Mouse (Mus musculus): ENCODE measurements around the gene Sgms1. TPM values are rescaled to one million over a fixed set of nuclear protein-coding genes. Genes with fewer than 3 reads are reported as not detected.

The Sgms1 gene
- polyA plus RNA-seq, 1 experiment from 2014 or later: 43.3 TPM

DNA sequence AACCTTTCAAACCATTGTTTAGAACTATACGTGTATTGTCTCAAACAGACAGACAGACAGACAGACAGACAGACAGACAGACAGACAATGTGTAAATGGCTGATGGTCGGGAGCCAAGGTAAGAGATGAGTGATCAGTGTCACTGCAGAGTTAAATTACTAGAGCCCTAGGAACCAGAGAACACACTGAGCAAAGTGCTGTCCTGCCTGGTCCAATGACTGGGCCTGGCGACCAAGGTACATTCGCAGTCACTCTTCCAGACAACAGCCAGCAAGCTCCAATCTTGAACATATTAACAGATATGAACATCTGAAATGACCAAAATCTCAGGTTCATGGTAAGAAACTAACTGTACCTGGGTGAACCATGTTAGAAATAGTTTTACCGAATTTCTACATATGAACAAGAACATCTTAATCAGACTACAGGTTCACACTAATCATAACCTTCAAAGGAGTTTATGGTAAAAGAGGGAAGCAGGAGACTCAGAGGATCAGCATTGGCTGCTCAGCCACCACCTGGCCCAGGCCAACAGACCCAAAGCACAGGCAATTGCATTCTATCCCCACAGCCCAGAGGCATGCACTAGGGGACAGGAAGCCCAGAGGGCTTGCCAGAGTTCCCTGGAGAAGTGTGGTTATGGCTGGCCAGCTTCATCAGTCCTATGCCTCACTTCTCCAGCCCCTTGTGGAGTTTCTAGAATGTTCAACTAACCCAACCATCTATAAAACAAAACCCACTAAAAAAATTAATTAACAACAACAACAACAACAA, 104.6 kb downstream of the Sgms1 start:
- no peaks in the 10 kb centered on the region for H3K36me3 ChIP-seq
- 0 out of 2 replicates have a peak, but pooled peaks cover 2% of the 10 kb centered on the region for H3K4me1 ChIP-seq
- no peaks in the 10 kb centered on the region for H3K27me3 ChIP-seq (replicated peaks)
- ATAC-seq (ENCODE audit: insufficient read depth, low FRiP score, low read depth): no peak
- H3K9ac ChIP-seq: no peak overlapping the region
- no peak overlapping the region for H3K27ac ChIP-seq
- no peak overlapping the region for H3K4me2 ChIP-seq
- 87% methylated on average over 5 of the region's 5 CpGs for WGBS
- H3K9me3 ChIP-seq: no peaks in the 10 kb centered on the region
- no peak overlapping the region for H3K4me3 ChIP-seq (replicated peaks)

DNA sequence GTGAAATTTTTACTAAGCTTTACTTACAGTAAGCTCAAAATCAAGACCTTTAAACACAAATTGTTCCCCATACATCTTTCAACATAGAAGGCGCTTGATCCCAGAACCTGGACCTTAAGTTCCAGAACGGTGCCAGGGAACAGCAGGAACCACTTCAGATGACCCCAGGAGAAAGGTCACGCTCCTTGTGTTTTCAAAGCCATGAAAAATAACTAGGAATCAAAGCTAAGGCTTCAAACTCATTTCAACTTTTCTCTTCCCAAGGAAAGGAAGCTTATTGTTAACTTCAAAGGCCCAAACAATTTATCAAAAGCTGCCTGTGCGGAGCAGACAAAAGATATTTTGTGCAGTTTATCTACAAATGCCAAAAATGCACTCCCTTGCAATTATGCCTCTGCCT, 107.6 kb downstream of the Sgms1 start:
- no peak for ATAC-seq (ENCODE audit: insufficient read depth, low FRiP score, low read depth)
- no peak overlapping the region for H3K9ac ChIP-seq
- H3K27ac ChIP-seq: no peak overlapping the region
- H3K27me3 ChIP-seq (replicated peaks): no peaks in the 10 kb centered on the region
- H3K9me3 ChIP-seq: no peaks in the 10 kb centered on the region
- H3K36me3 ChIP-seq: no peaks in the 10 kb centered on the region; the same call in 1 of the 2 replicates
- H3K4me2 ChIP-seq: no peak overlapping the region
- H3K4me1 ChIP-seq: 0 out of 2 replicates have a peak, but pooled peaks cover 2% of the 10 kb centered on the region
- WGBS: 66% methylated on average over 4 of the region's 4 CpGs
- no peak overlapping the region for H3K4me3 ChIP-seq (replicated peaks)

DNA sequence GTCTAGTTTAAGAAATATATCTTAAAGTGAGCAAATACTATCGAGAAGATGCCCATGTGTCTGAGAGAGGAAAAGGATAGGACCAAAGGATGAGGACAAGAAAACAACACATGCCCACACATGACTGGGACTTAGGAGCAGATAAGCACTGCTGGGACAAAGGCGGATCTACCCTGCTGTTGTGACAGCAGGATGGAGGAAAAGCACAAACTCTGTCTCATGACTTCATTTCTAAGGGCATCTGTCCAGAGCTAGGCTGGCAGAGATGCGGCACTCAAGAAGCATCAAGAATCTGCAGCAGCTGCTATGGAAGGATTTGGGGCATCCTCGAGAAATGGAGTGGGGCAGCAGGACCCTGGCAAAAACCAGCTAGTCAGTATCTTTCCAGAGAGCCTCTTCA, 109.1 kb downstream of the Sgms1 start:
- Histone ChIP-seq H3K9ac (no peak overlapping the region), H3K36me3 (no peaks in the 10 kb centered on the region; the same call in 1 of the 2 replicates), H3K27me3 (replicated peaks) (no peaks in the 10 kb centered on the region), H3K27ac (no peak overlapping the region), H3K4me3 (replicated peaks) (no peak overlapping the region), H3K4me1 (0 out of 2 replicates have a peak, but pooled peaks cover 8% of the 10 kb centered on the region), H3K4me2 (no peak overlapping the region), H3K9me3 (no peaks in the 10 kb centered on the region)
- WGBS: 79% methylated on average over 4 of the region's 4 CpGs
- ATAC-seq (ENCODE audit: insufficient read depth, low FRiP score, low read depth): no peak

DNA sequence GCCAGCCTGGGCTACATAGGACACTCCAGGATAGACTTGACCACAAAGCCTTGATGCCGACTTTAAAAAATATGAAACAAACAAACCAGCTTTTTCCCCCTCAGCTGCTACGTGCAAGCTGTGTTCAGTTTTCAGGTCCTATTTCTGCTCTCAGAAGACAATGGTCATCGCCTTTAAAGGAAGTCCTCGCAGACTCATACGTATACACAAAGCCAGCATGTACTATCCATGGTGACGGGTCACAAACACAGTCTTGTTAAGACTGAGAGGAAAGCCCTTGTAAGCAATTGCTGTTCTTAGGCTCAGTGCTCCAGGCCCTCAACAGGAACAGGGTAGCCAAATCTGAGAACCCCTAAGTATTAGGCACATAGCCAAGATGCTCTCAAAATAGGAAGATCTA, 110.1 kb downstream of the Sgms1 start:
- no peak overlapping the region for H3K9ac ChIP-seq
- 85% methylated on average over 6 of the region's 6 CpGs for WGBS
- H3K4me3 ChIP-seq (replicated peaks): no peak overlapping the region
- H3K4me2 ChIP-seq: no peak overlapping the region
- H3K27me3 ChIP-seq (replicated peaks): no peaks in the 10 kb centered on the region
- no peaks in the 10 kb centered on the region for H3K9me3 ChIP-seq
- H3K27ac ChIP-seq: no peak overlapping the region
- no peaks in the 10 kb centered on the region; the same call in 1 of the 2 replicates for H3K36me3 ChIP-seq
- no peak for ATAC-seq (ENCODE audit: insufficient read depth, low FRiP score, low read depth)
- 0 out of 2 replicates have a peak, but pooled peaks cover 11% of the 10 kb centered on the region for H3K4me1 ChIP-seq

DNA sequence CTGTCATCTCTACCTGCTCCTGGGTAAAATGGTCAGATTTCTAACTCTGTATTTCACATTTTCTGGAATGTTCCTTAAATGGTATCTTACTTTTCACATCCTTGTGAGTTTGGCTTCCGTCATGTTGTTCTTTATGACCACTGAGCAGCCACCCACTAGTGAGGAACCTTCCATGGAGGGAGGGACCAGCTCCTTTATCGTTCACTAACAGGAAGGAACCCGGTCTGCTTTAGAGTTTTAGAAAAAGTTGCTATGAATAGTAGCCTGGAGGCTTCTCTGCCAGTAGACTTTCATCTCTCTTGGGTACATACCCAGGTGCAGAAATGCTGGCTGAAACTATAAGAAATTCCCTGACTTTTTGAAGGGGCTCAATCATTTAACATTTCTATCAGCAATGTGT, 111.6 kb downstream of the Sgms1 start:
- Histone ChIP-seq H3K36me3 (no peaks in the 10 kb centered on the region; the same call in 1 of the 2 replicates), H3K9me3 (no peaks in the 10 kb centered on the region), H3K27ac (no peak overlapping the region), H3K4me2 (no peak overlapping the region), H3K27me3 (replicated peaks) (no peaks in the 10 kb centered on the region), H3K9ac (no peak overlapping the region), H3K4me3 (replicated peaks) (no peak overlapping the region), H3K4me1 (0 out of 2 replicates have a peak, but pooled peaks cover 13% of the 10 kb centered on the region)
- WGBS: 77% methylated on average over 3 of the region's 3 CpGs
- ATAC-seq (ENCODE audit: insufficient read depth, low FRiP score, low read depth): no peak

DNA sequence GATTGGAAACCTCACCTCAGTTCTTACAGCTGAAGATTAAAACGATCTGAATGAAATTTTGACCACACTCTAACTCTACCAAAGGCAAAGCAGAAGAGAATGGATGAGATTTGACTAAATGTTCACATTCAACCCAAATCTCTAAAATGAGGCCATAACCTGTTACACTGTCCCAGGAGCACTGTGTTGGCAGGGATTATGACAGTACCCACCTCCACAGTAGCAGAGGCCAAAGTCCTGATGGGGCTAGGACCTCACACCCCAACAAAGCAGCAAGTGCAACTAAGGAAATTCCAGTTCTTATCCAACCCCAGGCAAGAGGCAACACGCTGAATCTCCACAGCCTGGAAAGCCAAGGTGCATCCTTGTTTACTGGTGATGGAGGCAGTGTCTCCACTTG, 112.2 kb downstream of the Sgms1 start:
- Histone ChIP-seq H3K27ac (no peak overlapping the region), H3K4me3 (replicated peaks) (no peak overlapping the region), H3K9ac (no peak overlapping the region), H3K4me2 (no peak overlapping the region), H3K9me3 (no peaks in the 10 kb centered on the region), H3K27me3 (replicated peaks) (no peaks in the 10 kb centered on the region), H3K36me3 (no peaks in the 10 kb centered on the region; the same call in 1 of the 2 replicates), H3K4me1 (peaks cover 16% of the 10 kb centered on the region; the same call in 1 of the 2 replicates)
- 74% methylated on average over 2 of the region's 2 CpGs for WGBS
- ATAC-seq (ENCODE audit: insufficient read depth, low FRiP score, low read depth): no peak

DNA sequence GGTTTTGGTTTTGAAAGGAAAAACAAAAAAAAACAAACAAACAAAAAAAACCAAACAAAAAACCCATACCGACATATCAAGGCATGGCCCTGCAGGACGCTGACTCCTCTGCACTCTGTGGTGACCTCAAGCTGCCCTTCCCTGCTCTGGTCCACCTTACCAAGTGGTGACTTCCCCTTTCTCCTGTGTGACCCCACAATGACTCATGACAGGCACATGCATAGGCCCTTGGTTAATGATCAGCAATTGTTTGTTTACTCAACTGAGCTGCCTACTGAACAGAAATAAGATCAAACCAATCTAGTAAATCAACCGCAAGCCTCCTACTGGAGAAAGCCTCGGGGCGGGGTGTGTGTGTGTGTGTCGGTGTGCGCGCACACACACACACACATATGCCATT, 112.7 kb downstream of the Sgms1 start:
- ATAC-seq (ENCODE audit: insufficient read depth, low FRiP score, low read depth): 0 out of 2 replicates have a peak, but pooled peaks have one; percentile 54

DNA sequence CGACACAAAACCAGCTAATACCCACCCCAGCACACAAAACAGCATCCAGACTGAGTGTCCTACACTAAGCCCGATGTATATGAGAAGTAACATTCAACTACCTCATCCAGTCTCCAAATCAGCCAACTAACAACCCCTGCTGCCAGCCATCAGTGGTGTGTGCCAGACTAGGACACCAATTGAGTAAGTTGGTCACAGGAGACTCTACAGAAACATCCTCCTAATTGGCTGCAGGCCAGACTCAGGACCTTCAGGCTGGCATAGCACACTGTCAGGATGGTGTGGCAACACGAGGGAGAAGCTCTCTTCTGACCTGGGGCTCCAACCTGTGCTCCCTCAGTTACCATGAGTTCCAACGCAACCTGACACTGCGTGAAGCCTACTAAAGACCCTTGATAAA, 113.3 kb downstream of the Sgms1 start:
- no peak overlapping the region for H3K9ac ChIP-seq
- no peaks in the 10 kb centered on the region; the same call in 1 of the 2 replicates for H3K36me3 ChIP-seq
- 79% methylated on average over 5 of the region's 5 CpGs for WGBS
- ATAC-seq (ENCODE audit: insufficient read depth, low FRiP score, low read depth): no peak
- H3K4me3 ChIP-seq (replicated peaks): no peak overlapping the region
- peaks cover 19% of the 10 kb centered on the region; the same call in 1 of the 2 replicates for H3K4me1 ChIP-seq
- no peak overlapping the region for H3K4me2 ChIP-seq
- no peaks in the 10 kb centered on the region for H3K27me3 ChIP-seq (replicated peaks)
- no peaks in the 10 kb centered on the region for H3K9me3 ChIP-seq
- H3K27ac ChIP-seq: no peak overlapping the region

More for the DNA sequence above, 112.7 kb downstream of the Sgms1 start:
- no peak overlapping the region for H3K9ac ChIP-seq
- H3K4me1 ChIP-seq: peaks cover 19% of the 10 kb centered on the region; the same call in 1 of the 2 replicates
- WGBS: 70% methylated on average over 8 of the region's 8 CpGs
- no peak overlapping the region for H3K4me3 ChIP-seq (replicated peaks)
- H3K4me2 ChIP-seq: no peak overlapping the region
- H3K27me3 ChIP-seq (replicated peaks): no peaks in the 10 kb centered on the region
- H3K27ac ChIP-seq: no peak overlapping the region
- no peaks in the 10 kb centered on the region for H3K9me3 ChIP-seq
- no peaks in the 10 kb centered on the region; the same call in 1 of the 2 replicates for H3K36me3 ChIP-seq

DNA sequence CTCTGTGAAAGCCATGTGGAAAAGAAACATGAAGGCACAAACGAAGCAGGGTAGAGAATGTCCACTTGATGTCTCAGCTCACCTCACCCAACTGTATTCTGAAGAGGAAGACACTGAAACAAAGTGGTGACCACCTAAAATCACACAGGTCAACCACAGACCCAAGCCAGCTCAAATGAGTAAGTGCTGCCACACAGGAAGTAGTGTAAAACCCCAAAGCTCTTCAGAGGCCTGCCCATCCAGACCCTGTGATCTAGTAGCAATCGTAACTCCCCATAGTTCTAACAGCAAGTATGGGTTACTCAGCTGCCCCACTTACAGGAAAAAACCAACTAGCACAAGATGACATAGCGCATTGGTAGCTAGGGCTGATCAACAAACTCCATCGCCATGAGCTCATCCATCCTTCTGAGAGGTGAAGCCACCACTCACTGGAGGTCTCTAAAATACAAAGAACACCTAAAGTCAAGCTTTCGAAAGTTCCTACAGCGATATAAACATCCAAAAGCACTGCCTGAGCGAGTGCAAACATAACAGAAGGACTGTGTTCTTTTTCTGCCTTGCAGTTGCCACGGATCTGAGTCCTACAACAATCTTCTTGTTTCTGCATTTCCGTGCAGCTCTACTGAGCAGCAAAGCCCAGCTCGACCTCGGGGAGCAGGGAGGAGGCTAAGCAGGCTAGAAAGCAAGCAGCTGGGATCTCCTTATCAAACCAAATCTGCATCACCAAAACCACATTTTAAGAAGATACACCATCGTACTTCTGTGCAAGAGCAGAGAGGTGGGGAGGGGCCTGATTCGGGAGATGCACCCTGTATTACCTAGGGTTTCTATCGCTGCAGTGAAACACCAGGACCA, 114.2 kb downstream of the Sgms1 start:
- H3K4me1 ChIP-seq: peaks cover 19% of the 10 kb centered on the region; the same call in 1 of the 2 replicates
- H3K27ac ChIP-seq: no peak overlapping the region

DNA sequence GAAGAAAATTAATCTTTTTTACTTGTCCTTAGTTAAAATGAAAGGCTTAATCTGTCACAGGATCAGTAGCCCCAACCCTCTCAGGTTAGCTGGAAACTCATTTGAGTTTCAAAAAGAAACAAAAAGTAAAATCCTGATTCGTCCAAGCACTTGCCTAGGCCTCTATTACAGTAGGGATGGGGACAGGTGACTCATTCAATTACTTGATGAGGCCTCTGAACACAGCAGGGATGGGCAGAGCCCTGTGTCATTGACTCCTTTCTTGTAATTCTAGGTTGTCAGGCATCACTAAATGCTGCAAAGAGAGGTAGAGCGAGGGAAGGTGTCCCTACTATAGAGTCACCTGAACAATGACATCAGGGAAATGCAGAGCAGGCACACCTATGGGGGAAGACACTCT, 115.4 kb downstream of the Sgms1 start:
- 65% methylated on average over 2 of the region's 2 CpGs for WGBS
- no peak overlapping the region for H3K4me3 ChIP-seq (replicated peaks)
- ATAC-seq (ENCODE audit: insufficient read depth, low FRiP score, low read depth): no peak
- H3K9ac ChIP-seq: no peak overlapping the region
- H3K4me1 ChIP-seq: peaks cover 19% of the 10 kb centered on the region; the same call in 1 of the 2 replicates
- H3K27me3 ChIP-seq (replicated peaks): no peaks in the 10 kb centered on the region
- no peaks in the 10 kb centered on the region for H3K9me3 ChIP-seq
- no peak overlapping the region for H3K4me2 ChIP-seq
- no peak overlapping the region for H3K27ac ChIP-seq
- H3K36me3 ChIP-seq: no peaks in the 10 kb centered on the region

More for the DNA sequence above, 114.2 kb downstream of the Sgms1 start:
- H3K4me3 ChIP-seq (replicated peaks): no peak overlapping the region
- H3K9me3 ChIP-seq: no peaks in the 10 kb centered on the region
- no peak overlapping the region for H3K4me2 ChIP-seq
- H3K36me3 ChIP-seq: no peaks in the 10 kb centered on the region; the same call in 1 of the 2 replicates
- no peaks in the 10 kb centered on the region for H3K27me3 ChIP-seq (replicated peaks)
- H3K9ac ChIP-seq: no peak overlapping the region
- no peak for ATAC-seq (ENCODE audit: insufficient read depth, low FRiP score, low read depth)
- 77% methylated on average over 14 of the region's 14 CpGs for WGBS

DNA sequence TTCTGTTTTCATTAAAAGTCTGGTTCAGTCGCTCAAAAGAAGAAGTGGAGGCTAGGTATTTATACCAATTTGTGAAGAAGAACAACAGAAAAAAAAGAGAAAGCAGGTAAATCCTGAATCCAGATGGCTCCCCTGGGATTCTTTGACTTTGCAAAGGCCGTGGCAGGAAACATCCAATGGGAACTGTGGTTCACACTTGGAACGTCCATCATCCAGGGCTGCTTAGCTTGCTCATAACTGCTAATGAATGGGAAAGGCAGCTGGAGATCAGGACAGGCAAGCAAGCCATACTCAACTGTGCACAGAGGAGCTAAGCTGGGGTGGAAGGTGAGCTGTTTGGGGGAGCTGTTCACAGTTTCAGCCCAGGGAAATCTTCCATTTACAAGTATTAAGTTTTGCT, 115.8 kb downstream of the Sgms1 start:
- peaks cover 19% of the 10 kb centered on the region; the same call in 1 of the 2 replicates for H3K4me1 ChIP-seq
- H3K27ac ChIP-seq: no peak overlapping the region
- no peaks in the 10 kb centered on the region for H3K36me3 ChIP-seq
- H3K4me3 ChIP-seq (replicated peaks): no peak overlapping the region
- no peak overlapping the region for H3K4me2 ChIP-seq
- H3K9ac ChIP-seq: no peak overlapping the region
- H3K27me3 ChIP-seq (replicated peaks): no peaks in the 10 kb centered on the region
- 56% methylated on average over 3 of the region's 3 CpGs for WGBS
- H3K9me3 ChIP-seq: no peaks in the 10 kb centered on the region
- ATAC-seq (ENCODE audit: insufficient read depth, low FRiP score, low read depth): no peak
